Mouse (Mus musculus): ENCODE data around the gene Slc35b3.

DNA sequence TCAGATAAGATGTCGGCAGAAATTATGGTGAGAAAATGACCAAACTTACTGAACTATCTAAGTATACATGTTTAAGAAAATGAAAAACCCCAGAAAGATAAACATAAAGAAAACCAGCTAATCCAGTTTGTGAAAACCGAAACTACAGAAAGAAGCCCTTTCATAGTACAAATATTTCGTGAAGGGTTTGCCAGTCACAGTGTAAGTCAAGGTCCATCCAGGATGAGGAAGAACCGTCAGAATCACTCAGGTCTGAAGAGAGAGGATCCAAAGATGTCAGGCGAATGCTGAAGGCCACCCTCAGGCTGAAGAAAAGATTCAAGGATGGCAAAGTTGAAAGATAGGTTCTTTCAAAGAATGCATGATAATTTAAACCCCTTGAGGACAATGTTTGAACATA, 23.1 kb upstream of the Slc35b3 start:
- no peak for TF ChIP-seq CTCF (IDR thresholded peaks at IDR 0.05)
- TF ChIP-seq EP300 (IDR thresholded peaks at IDR 0.05): no peak

Data from lung, postnatal 0 days (tissue).